Comparison of ENCODE assay signal across 1 mouse cellular context in the genomic region with DNA sequence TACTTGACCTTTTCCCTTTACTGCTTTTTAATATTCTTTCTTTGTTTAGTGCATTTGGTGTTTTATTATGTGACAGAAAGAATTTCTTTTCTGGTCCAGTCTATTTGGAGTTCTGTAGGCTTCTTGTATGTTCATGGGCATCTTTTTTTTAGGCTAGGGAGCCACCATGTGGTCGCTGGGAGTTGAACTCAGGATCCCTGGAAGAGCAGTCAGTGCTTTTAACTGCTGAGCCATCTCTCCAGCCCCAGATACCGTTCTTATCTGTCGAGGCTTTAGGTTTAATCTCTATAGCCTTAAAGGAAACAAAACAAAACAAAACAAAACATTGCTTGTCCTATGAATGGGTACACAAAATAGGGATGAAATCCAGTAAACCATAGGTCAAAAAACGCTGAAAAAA.
TF ChIP-seq lines count a peak whose summit lies in the region.

No protein-coding gene starts in this region.

TF ChIP-seq in MEL, 35 proteins besides CTCF, POLR2A, EP300 and RAD21 (continued from another document):
- peak; percentile 68 for TF ChIP-seq ZC3H11A (IDR thresholded peaks at IDR 0.05; ENCODE audit: low read depth, low read length)
